Mouse (Mus musculus): ENCODE measurements around the gene Tbcel.

The Tbcel gene

DNA sequence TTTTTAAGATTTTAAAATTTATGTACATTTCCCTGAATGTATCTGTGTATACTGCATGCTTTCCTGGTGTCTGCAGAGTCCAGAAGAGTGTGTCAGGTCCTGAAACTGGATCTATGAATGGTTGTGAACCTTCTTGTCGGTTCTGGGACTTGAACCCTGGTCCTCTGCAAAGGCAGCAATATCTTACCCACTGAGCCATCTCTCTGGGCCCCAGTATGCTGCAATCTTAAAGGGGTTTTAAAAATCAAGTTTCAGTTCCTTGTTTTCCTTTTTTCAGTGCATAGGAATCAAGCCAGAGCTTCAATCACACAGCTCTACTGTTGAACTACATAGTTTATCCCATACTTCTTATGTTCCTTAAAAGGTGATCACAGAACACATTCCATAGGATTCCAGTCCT is 24.7 kb downstream of the Tbcel start:
- DNase-seq = no peak

DNA sequence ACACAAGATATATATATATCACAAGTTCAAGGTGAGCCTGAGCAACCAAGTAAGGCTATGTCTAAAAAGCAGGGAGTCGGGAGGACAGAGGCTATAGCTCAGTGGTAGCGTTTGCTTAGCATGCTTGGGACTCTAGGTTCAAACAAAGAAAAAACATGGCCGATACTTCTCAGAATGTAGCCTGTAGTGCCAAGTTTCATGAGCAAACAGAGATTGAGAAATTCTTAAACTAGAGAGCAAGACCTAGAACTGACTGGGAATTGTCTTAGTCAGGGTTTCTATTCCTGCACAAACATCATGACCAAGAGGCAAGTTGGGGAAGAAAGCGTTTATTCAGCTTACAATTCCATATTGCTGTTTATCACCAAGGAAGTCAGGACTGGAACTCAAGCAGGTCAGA is 31.4 kb downstream of the Tbcel start:
- DNase-seq = no peak

DNA sequence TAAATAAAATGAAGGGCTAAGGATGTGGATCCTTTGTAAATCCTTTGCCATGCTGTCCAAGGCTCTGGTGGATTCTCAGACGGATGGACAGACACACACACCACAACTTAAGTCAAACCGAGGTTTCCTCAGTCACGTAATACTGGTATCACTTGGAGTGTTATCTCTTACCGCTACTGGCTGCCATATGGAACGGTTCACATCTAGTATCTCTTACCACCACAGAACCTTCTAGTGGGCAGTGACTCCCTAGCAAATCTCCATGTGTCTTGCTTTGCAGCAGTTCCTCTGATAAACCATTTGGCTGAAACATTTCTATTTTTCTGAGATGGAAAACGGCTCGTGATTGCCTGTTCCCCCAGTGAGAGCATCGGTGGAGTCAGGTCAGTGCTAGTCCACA is 33.4 kb downstream of the Tbcel start:
- DNase-seq = no peak

DNA sequence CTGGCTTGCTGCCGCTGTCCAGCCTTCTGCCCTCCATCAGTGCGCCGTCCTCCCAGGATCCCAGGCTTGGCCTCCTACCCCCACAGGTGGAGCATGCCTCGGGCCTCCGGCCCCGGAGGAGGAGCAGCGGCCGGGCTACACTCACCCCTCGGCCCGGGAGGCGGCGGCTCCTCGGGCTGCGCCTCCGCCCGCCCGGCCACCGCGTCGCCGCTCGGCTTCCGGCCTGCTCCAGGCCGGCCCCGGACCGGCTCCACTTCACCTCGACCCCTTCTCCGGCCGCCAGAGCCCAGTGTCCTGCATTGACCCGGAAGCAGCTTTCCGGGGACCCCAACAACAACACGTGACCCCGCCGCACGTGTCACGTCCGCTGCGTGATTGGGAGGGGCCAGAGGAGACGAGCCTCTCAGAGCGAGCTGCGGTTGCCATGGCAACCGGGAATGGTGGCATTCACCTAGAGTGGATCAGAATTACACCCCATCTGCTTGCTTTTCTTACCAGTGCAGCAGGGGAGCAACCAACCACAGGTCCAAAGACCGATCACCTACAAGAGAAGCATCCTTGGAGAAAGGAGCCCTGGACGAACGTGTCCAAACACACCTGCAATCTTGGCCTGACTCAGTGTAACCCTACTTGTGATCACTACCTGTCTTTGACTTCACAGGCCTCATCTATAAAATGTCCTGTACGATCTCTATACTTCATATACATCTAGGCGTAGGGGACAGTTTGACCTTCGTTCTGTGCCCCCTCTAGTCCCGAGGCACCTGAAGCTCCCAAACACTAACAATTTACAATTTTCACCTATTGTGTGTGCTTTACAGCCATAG is 35.5 kb downstream of the Tbcel start:
- peak; percentile 93 for DNase-seq

DNA sequence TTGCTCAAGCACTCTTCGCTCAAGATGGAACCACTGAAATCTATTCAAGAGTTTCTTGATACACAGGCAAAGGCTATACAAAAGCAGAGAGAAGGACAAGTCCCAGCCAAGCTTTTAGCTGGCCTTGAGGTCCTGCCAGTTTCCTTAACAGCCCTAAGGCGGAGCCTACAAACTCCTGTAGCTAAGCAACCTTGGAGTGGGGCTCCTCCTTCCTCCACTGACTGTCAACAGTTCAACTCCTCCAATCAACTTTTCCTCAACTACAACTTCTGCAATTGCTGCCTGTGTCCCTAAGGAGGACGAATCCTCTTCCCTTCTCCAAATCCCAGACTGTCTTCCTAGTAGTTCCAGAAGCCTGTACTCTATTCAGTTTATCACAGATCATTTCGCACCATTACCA is 36.4 kb downstream of the Tbcel start:
- DNase-seq = no peak

DNA sequence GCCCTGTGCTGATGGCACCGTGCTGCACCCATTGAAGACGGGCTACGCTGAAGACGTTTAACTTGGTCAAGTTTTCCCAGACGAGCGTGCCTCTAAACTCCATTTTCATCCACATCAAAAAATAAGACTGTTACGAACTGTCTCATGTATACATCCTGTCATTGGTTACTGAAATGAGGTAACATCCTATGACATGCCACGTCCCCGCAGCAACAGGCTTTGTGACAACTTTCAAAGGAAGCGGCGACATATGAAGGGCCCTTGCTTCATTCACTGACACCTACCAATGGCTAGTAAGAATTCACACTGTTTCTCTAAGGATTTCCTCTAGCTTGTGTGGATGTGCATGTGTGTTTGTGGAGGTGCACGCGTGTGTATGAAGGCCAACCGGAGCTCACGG is 38.3 kb downstream of the Tbcel start:
- DNase-seq = no peak

DNA sequence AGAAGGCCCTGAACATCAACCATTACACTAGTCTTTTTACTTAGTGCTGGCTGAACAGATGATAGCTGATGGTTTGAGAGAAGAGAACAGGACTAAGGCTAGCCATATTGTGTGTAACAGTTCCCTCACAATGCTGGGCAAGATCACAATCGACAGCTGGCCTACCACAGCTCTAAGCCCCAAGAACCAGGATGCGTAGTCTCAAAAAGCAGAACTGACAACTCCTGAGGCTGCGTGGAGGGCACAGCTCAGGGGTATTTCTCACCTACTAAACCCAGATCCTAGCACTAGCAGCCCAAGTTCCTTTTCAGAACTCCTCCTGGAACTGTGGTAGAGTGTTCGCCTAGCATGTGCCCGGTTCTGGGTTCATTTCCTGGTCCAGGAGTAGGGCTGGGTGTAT is 39.2 kb downstream of the Tbcel start:
- DNase-seq = no peak

DNA sequence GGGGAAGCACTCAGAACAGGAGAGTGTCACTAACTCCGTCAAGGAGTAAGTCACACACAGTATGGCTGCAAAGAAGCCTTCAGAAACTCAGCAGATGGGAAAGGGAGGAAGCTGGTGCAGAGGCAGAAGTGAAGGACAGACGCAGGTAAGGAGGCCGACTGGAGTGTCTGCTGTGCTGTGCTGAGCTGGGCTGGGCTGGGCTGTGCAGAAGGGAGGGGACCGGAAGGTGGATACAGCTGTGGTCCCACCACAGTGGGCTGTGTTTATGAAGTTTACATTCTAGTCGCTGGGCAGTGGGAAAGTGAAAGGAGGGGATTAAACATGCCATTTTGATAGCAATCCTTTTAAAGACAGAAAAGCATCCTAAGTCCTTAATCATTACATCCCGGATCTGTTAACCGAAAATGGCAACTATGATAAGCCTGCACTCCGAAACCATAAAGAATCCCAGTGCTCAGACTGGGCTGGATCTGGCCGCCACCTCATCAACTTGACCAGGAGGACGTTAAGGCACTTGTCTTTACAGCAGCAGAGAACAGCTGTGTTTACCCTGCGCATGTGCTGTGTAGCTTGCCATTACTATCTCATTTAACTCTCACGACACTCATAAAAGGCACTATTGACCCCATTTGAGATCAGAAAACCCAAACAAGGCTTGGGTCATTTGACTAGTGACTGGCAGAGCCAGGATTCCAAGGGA is 40.3 kb downstream of the Tbcel start:
- no peak for DNase-seq

DNA sequence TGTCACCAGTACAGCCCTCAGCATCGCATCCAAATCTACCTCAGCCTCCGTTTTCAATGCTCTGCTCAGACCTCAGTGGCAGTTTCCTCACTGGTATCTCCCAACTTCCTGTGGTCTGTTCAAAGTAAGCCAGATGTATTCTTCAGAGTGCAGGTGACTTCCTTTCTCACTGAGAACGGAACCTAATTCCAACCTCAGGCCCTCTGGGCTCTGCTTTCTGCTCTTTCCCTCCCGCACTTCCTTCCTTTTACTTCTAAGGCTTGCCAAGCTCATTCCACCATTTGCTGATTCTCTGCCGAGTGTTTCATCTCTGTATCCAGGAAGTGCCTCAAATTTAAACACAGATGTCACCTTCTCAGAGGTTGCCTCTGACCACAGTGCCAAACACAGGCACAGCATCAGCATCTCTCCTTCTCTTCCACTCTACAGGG is 41.9 kb downstream of the Tbcel start:
- DNase-seq = no peak

DNA sequence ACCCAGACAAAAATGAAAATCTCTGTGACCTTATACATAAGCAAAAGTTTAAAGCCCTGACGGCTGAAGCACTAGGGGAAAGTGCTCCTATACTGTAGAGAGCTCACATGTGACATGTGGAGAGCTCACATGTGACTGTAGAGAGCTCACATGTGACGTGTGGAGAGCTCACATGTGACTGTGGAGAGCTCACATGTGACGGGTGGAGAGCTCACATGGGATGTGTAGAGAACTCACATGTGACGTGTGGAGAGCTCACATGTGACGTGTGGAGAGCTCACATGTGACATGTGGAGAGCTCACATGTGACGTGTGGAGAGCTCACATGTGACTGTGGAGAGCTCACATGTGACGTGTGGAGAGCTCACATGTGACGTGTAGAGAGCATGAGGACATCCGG is 43.4 kb downstream of the Tbcel start:
- DNase-seq = no peak

DNA sequence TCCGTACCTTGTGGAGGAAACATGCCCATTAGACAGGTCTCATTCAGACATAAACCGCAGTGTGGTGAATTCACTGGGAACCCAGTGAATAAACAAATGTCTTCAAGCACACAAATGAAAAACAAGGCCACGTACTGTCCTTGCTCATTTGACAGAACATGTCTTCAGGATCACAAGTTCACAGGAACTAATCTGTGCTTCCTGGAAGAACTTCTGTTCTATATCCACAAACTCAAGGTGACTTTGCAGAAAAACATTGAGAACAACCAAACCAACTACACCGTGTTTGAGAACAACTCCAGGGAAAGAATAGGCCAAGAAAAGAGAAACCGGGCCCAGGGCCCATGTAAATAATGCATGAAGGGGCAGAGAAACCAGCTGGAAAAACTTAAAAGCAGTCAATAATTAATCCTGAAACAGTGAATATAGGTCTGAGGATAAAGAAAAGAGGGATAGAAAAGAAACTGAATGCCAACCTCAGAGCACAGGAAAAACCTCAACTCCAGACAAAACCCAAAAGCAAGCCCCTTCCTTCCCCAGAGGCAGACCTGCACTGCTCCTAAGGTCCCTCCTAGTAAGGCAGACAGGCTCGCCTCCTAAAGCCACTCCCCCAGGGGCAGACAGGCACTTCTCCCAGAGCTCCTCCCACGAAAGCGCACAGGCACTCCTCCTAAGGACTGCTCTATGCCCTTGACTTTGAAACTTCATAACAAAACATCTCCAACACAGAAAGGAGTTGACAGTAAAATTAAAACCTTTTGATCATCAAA is 44.2 kb downstream of the Tbcel start:
- DNase-seq = no peak

DNA sequence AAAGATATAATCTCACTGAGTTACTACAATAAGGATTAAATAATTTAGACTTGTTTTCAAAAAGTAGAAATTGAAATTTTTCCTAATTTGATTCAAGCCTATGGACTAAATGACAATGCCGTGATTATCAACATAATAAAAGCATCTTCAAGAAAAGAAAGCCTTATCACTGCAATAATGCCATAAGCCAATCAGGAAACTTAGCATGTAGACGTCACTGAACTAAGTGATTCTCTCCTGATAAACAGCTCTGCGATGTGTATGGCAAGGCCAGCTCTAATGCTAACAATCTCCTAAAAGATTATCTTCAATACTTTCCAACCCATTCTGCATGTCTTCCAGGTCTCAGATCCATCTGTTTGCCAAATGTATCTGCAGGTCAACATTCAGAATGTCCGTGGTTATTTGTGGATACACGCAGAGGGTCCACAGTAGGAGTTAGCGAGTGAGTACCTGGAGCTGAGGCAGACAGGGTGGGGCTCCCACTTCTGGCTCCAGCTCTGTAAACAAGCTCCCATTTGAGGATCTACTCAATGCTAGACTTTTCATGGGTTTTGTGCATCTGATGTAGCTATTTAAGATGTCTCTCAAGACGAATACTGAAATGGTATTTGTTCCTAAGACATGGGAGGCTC is 44.9 kb downstream of the Tbcel start:
- no peak for DNase-seq

DNA sequence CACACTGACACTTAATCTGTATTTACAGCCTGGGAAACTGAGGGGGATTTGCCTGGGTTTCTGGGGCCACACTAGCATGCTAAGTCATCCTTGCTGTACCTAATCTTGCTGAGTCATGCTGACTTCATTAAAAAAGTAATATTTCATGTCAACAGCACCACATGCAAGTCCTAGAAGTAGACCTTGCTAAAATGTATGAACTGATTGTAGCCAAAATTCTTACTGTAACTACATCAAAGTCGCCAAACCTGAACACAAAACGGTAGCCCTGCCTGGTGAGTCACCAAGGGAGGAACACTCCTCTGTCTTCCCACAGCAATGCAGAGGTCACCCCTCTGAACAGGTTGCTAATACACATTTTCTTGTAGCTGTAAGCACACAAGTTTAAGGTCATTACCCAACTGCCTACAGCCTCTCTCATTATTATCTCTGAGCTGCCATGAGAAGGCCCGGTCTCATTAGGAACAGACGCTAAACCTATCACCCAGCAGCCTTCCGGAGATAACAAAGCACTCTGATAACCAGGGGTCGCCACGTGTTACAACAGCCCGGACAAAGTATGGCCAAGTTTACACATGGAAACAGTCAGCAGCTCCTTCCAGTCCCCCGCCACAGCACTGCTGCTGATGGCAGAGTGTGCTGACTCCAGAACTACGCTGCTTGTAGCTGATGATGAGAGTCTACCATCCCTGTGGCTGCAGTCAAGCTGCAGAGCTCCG is 46.1 kb downstream of the Tbcel start:
- DNase-seq = no peak

DNA sequence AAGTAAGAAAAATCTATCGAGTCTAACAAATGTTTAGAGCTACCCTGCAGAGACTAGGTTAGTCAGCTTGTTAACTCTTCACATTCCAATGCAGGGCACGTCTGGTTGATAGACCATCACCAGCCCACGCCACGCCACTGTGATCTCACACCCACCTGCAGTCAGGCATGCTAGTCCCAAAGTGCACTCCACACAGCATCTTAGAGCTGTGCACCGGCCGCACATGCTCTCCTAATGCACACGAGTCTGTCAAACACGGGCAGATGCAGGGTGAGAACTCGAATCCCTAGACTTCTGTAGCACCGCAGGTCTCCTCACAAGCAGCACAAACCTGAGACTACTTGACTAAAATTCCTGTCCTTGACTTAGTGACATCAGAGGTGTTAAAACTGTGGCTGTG is 47.3 kb downstream of the Tbcel start:
- no peak for DNase-seq

DNA sequence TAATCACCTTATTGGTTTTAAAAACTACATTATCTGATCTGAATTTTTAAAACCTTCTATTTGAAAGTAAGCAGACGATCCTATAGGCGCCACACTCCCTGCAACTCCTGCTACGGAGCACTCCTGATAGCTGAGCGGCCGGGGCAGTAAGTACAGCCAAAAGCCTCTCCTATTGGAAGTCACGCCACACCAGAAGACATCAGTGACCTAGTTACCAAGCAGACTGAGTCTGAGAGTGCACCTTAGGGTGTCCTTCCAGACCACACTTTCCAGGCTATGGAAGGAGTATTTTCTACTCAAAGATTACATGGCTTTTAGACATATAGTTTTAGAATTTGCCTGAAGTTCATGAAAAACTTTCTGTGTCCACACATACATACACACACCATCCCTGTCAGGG is 47.9 kb downstream of the Tbcel start:
- DNase-seq = no peak

DNA sequence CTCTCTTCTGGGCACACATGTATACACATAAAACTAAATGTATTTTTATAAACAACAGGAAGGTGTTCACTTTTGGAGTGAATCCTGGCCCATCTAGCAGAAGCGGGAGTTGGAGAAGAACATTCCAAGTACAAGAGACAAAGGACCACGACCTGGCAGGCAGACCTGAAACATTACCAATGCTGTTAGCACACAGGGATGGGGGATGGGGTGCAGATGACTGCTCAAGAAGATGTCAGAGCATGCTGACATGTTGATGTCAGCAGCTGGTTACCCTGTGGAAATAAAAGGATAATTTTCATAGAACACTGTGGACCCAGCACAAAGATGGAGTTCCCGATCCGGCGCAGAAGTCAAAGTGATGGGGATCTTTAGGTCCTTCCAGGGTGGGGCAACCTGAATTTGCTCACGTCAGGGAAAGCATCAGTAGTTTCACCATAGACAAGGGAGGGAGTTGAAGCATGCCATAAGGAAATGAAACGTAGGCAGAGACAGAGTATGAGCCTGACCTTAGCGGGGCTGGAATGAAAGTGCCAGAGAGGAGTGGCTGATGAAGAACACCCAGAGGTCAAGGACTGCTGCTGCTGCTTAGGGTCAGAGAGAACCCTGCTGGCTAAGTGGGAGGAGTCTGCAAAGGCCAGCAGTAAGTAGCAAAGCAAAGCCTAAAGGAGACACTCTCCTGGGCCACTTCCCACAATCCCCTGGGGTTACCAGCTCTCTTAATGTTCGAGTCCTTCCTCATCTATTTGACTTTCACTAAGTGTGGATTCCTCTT is 48.7 kb downstream of the Tbcel start:
- no peak for DNase-seq

DNA sequence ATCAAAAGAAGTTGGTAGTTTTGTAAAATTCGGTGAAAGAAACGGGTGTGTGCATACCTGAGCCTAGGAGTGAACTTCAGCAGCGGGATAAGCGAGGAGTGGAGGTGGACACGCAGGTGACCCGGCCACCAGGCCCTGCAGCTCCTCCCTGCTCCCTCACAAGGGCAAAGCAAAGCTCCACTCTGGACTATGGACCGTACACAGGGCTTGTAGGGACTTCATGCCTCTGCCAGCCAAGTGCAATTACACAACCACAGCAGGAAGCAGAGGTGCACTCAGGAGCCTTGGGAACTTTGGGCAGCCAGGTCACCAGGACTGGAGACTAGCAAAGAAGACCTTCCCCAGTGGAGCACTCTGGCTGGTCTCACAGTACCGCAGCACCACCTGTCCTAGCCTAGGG is 50.1 kb downstream of the Tbcel start:
- DNase-seq = no peak

DNA sequence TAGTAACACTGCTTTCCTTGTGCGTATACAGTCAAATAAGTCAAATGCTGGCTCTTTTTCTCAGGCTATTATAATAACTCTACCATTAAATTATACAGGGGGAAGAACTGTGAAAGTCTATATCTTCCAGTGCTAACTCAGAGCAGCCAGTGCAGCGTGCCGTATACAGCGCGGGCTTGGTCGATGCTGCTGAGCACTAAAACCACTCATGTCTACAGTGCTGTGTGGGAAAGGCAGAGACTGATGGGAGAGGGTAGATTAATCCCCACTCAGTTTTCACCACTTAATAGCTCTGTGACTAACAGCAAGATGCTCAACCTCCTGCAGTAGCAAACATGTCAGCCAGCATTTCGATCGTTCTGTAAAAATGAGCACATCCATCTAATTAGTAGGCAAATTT is 53.2 kb downstream of the Tbcel start:
- DNase-seq = no peak

DNA sequence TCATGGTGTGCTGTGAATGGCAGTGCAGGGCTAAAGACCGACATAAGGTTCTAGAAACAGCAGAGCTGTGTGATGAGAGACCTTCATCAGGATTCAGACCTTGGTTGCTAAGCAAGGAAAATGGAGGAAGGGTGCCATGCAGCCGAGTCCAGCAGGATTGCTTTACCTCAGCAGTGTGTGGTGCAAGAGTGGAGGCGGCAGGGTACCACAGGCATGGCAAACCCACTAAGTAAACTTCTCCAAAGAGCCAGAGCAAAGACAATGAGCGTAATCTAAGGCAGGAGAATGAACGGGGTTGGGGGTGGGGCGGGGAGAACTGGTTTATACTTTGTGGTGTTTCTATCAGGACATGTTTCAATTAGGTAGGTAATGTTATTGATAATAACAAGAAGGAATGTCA is 58.6 kb downstream of the Tbcel start:
- DNase-seq = no peak

DNA sequence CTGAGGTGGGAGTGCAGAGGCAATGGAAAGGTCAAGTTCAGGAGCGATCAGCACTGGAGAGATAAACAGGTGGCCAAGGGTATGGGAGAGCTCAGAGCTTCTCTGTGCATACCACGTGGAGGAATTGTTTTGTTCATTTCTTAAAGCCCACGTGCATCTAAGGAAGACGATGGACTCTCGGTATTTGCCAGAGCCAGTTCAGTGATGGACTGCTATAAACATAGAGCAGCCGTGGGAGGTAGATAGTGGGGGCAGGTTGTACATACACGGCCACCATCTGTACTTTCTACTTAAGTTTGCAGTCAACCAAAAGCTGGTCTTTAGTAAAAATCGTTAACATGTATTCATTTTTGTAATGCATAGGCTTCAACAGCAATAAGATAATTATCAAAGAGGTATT is 65.5 kb downstream of the Tbcel start:
- no peak for DNase-seq

DNA sequence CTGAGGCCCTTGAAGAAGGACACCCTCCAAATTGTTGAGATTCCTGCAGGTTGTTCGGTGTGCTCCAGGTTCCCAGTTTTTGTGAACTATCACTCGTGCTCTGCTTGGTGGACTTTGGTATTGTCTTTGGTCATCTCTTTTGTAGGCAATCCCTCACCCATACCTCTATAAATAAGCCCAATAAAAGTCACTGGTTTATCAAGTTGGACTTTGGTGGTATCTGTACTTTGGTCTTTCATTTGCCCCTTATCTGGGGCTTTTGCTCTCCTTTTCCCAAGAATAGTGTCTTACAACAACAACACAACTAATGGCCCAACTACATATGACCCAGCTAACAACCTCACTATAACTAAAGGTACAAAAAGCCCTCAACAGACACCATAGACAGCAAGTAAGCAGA is 66.4 kb downstream of the Tbcel start:
- no peak for DNase-seq

DNA sequence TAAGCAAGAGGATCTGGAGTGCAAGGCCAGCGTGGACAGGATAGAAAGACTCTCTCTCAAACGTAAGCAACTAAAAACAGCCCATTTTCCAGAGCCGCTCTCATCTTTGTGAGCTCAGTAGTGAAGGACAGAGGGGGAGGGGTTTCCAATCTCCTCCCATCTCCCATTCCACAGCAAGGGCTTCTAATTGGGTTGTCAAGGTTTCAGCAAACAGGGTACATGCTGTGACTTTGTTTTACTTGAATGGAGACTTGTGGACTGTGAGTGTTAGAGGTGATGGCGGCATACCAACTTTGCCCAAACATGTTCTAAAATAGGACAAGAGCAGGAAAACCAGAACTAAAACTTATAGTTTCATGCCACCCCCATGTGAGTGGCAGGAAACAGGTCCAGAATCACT is 68.2 kb downstream of the Tbcel start:
- DNase-seq = no peak

All from right cerebral cortex, postnatal 4 days (tissue).